Mouse (Mus musculus): ENCODE results near the gene Rnf150. TPM values are rescaled to one million over a fixed set of nuclear protein-coding genes. Genes with fewer than 3 reads are reported as not detected.

Rnf150 gene
- total RNA-seq, 2 experiments from 2014 or later = 15.2 to 17.2 TPM

- no peak for DNase-seq (ENCODE audit: low spot score in 2 of 2)
Measured at GRCm38 (mm10) chr8:83140068-83140467, 276.9 kb downstream of the Rnf150 start.

GRCm38 (mm10) chr8:83140701-83141111 is 277.6 kb downstream of the Rnf150 start:
- no peak for DNase-seq (ENCODE audit: low spot score in 2 of 2)

Other genes with a start within 250 kb of the Rnf150 start
- 10 to 100 TPM; 30.5 to 37.7 TPM for gene Zfp330, start 89.2 kb upstream of the Rnf150 start, total RNA-seq (2021)